Mouse (Mus musculus) midbrain, postnatal 0 days (tissue): ENCODE measurements at regions not wholly inside any gene's neighbourhood (a gene's known extent, or its start where the extent isn't known, plus 50 kb on each side); places are given as distances from the start of the nearest gene placed in this dataset.

Experiments used
- ATAC-seq: fragments of 200-750 bp; cut with Nextera tagmentation; 2 replicates; pipeline ENCODE4 v1.8.0; 2017; ENCODE audit warnings: moderate number of reproducible peaks, mild to moderate bottlenecking, moderate TSS enrichment, moderate library complexity; ENCODE audit not compliant: low FRiP score
- DNase-seq: peaks from one replicate; pipeline ENCODE4 v3.0.0-alpha.2; 2015; ENCODE audit warnings: low spot score
- H3K27ac ChIP-seq: fragments of 300-500 bp; sonication (generic); 2 replicates; pipeline ENCODE4 v1.5.1; 2014; ENCODE audit warnings: low read depth, mild to moderate bottlenecking, low read length, mixed read lengths
- H3K27me3 ChIP-seq: fragments of 300-500 bp; sonication (generic); 2 replicates; pipeline ENCODE4 v1.6.1; 2014; ENCODE audit warnings: low read length, control low read depth, mixed read lengths; ENCODE audit not compliant: insufficient read depth
- H3K36me3 ChIP-seq: fragments of 300-500 bp; sonication (generic); 2 replicates; pipeline ENCODE4 v1.6.1; 2014; ENCODE audit warnings: low read length, control low read depth, mixed read lengths; ENCODE audit not compliant: insufficient read depth
- H3K4me1 ChIP-seq: fragments of 300-500 bp; sonication (generic); 2 replicates; pipeline ENCODE4 v1.6.1; 2014; ENCODE audit warnings: mild to moderate bottlenecking, control low read depth, antibody characterized with exemption, low read length, mixed read lengths; ENCODE audit not compliant: insufficient read depth
- H3K4me2 ChIP-seq: fragments of 300-500 bp; sonication (generic); 2 replicates; pipeline ENCODE4 v1.6.1; 2014; ENCODE audit warnings: low read depth, mild to moderate bottlenecking, low read length, mixed read lengths; ENCODE audit not compliant: poor library complexity, severe bottlenecking
- H3K4me3 ChIP-seq: fragments of 300-500 bp; sonication (generic); 2 replicates; pipeline ENCODE4 v1.5.1; 2014; ENCODE audit warnings: low read depth, mild to moderate bottlenecking, low read length, moderate library complexity
- H3K9ac ChIP-seq: fragments of 300-500 bp; sonication (generic); replicated peaks from 2 replicates; pipeline ENCODE4 v1.6.1; 2014; ENCODE audit warnings: mild to moderate bottlenecking, low read length, moderate library complexity, mixed read lengths; ENCODE audit not compliant: poor library complexity, severe bottlenecking
- H3K9me3 ChIP-seq: fragments of 300-500 bp; sonication (generic); 2 replicates; pipeline ENCODE4 v1.6.1; 2016; ENCODE audit warnings: low read length, control low read depth
- CTCF ChIP-seq: IDR thresholded peaks from 2 replicates; pipeline ENCODE4 v1.5.1; 2016; ENCODE audit warnings: antibody characterized with exemption, mild to moderate bottlenecking
- WGBS: fragments of 180-500 bp; shearing (Covaris S2); extraction: QIAGEN DNeasy Blood & Tissue Kit; methylation state at CpG from one replicate; pipeline ENCODE4 v1.1.7; 2014; 5-methylcytosine and 5-hydroxymethylcytosine counted together

DNA sequence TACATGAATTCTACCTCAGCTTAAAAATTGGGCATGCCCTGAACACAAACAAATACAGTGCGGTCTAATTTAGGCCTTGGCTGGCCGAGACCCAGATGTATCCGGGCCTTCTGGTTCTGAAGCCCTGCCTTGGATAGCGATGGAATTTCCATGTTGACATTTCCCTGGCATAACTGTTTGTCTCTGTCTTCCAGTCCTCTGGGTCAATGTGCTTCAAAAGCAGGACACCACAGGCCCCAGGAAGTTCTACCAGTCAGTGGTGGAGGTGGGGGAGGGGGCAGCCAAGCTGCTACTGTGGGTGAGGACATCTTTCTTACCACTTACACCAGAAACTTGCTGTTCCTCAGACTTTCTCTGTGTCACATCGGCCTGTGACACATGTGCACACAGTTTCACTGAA lies 111.3 kb downstream of the Gm10604 start:
- Histone ChIP-seq H3K9ac (no peak overlapping the region), H3K4me2 (no peak overlapping the region), H3K9me3 (no peaks in the 10 kb centered on the region), H3K27me3 (no peaks in the 10 kb centered on the region), H3K4me3 (no peak overlapping the region), H3K27ac (no peak overlapping the region), H3K4me1 (no peaks in the 10 kb centered on the region), H3K36me3 (no peaks in the 10 kb centered on the region)
- 85% methylated on average over 5 of the region's 5 CpGs for WGBS
- no peak for TF ChIP-seq CTCF
- no peak for ATAC-seq
- DNase-seq: no peak

DNA sequence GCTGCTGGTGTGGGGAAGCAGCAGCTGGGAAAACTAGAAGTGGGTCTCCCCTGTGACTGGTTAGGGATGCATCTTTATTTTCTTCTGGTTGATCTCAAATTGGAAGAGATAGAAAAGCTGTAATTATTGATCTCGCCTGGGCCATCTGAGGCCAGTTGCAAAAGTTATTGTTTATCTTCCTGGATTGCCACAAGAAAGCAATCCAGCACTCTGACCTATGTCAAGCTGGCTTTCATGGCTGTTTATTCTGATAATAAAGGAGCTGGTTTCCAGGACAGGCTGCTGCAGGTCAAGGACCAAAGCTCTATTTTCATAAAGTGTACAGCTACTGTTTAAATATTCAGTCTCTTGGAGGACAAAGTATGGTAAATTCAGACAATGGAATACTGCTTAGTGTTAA lies 112.5 kb downstream of the Gm10604 start:
- no peaks in the 10 kb centered on the region for H3K4me1 ChIP-seq
- no peak overlapping the region for H3K9ac ChIP-seq
- DNase-seq: no peak
- no peak for TF ChIP-seq CTCF
- H3K4me3 ChIP-seq: no peak overlapping the region
- H3K36me3 ChIP-seq: no peaks in the 10 kb centered on the region
- H3K27me3 ChIP-seq: no peaks in the 10 kb centered on the region
- no peaks in the 10 kb centered on the region for H3K9me3 ChIP-seq
- H3K27ac ChIP-seq: no peak overlapping the region
- 69% methylated on average over 1 of the region's 1 CpGs for WGBS
- ATAC-seq: no peak
- H3K4me2 ChIP-seq: no peak overlapping the region
